Mouse (Mus musculus) brain, embryonic 14.5 days (tissue): ENCODE data around the gene Stk24. TPM values are rescaled to one million over a fixed set of nuclear protein-coding genes. Genes with fewer than 3 reads are reported as not detected.

Experiments used
- DNase-seq: peaks from one replicate; pipeline ENCODE4 v3.0.0-alpha.2; 2011; ENCODE audit warnings: low read depth
- CTCF ChIP-seq: fragments of 200-500 bp; IDR thresholded peaks from 2 replicates; pipeline ENCODE4 v1.5.1; 2012; ENCODE audit warnings: inconsistent platforms, mild to moderate bottlenecking, moderate library complexity, borderline replicate concordance; ENCODE audit not compliant: insufficient read depth, insufficient read length; ENCODE audit errors: extremely low read depth
- POLR2A ChIP-seq: fragments of 200-500 bp; IDR thresholded peaks from 2 replicates; pipeline ENCODE4 v1.6.1; 2012; ENCODE audit warnings: mild to moderate bottlenecking, inconsistent platforms, borderline replicate concordance; ENCODE audit not compliant: poor library complexity, insufficient read depth, insufficient read length, severe bottlenecking; ENCODE audit errors: extremely low read depth
- polyA plus RNA-seq: library from polyadenylated mRNA; depleted of rRNA; stranded (reverse); fragments of >200 nt; gene quantifications from 2 replicates; pipeline ENCODE4 v1.2.3, GENCODE M21; 2012

Stk24 gene
- polyA plus RNA-seq, 1 experiment: 29.7 TPM

DNA sequence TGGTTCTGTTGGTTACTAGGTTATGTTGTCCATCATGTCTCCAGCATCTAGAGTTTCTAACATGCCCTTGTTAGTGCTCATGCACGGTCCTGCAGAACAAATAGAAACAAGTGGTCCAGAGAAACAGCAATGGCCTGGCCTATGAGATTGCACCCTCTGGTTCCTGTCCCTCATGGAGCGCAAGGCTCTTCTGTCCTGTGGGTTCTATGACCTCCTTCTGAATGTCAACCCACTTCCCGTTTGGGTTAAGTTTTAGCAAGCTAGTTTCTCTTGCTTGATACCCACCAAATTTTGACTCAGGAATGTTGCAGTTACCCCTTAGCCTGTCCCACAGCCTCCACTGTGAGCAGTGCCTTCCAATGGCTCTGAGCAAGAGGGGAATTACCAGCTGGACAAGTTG lies 29.1 kb upstream of the Stk24 start:
- no peak for TF ChIP-seq POLR2A
- TF ChIP-seq CTCF: no peak

DNA sequence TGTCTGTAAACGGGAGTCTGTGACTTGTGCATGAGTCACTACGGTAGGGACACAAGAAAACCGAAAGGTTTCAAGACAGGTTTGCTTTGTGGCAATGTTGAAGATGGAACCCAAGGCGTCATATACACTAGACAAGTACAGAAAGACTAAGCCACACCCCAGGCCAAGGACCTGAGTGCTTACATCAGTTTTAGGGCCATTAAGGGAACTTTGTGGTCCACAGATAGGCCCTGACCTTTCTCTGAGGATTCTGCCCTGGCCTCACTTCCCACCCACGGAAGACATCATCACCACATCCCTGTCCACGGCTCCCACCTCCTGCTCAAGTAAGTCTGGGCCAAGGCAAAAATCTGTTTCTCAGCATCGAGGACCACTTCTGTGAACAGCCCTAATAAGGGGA lies 27.1 kb upstream of the Stk24 start:
- no peak for DNase-seq
- TF ChIP-seq POLR2A: no peak
- TF ChIP-seq CTCF: no peak

More for the DNA sequence above, 29.1 kb upstream of the Stk24 start:
- DNase-seq: no peak

DNA sequence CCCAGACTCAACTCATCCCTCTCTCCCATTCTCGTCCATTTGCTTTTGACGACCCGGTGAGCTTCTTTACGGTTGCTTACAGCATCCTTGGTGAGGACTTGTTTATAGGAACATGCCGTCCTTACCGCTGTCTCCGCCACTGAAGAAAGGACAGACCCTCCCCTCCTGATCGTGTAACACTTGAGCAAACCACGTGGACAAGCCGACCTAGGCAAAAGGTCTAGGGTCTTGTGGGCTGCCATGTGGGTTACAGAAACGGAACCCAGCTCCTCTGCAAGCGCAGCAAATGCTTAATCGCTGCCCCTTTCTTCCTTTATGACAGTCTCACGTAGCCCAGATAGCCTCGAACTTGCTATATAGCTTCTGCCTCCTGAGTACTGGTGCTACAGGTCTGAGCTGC lies 25.7 kb upstream of the Stk24 start:
- no peak for TF ChIP-seq POLR2A
- no peak for TF ChIP-seq CTCF
- no peak for DNase-seq

DNA sequence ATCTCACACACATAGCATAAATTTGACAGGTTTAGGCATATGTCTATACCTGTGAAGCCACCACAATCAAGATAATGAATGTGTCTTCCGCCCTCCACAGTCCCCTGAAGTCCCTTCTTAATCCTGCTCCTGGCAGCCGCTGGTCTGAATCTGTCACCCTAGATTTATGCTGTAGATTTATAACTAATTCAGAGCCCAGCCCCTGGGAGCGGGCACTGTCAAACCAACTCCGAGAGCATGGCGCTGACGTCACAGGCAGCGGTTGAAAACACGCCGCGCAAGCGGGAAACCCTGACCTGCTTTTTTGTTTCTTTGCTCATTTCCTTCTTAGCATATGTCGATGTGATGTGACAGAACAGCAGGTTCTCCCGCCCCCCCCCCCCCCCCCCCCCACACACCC lies 25.3 kb upstream of the Stk24 start:
- peak; percentile 62 for DNase-seq
- TF ChIP-seq CTCF (no peak), POLR2A (no peak)

DNA sequence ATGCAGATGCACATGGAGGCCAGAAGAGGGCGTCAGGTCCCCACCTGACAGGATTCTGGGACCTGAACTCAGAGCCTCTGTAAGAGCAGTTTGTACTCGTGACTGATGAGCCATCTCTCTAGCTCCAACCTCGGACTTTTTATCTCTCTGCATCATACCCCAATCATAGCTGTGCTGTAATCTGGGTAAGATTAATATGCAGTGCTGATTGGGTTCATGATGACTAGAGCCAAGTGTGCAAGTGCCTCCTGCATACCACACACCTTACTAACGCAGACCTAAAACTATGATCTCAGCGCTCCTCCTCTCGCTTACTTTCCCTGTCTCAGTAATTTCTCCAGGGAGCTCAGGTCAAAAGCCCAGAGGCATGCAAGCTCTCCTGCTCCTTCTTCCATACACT lies 19.9 kb upstream of the Stk24 start:
- DNase-seq: no peak
- TF ChIP-seq CTCF (no peak), POLR2A (no peak)

DNA sequence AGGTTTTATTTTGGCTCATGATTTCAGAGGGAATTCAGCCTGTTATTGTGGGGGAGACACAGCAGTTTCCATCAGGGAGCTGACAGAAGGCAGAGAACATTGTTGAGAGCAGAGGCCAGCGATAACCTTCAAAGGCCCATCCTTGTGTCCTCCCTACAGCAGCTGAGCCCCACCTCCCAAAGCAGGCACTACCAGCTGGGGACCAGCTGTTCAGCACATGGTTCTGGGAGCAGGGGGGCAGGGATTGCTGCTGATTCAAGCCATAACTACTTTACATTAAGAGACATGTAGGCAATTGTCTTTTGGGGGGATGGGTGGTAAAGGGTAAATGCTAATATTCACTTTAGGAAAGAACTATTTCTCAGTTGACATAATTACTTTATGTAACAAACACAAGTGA lies 17.7 kb upstream of the Stk24 start:
- TF ChIP-seq CTCF (no peak), POLR2A (no peak)

DNA sequence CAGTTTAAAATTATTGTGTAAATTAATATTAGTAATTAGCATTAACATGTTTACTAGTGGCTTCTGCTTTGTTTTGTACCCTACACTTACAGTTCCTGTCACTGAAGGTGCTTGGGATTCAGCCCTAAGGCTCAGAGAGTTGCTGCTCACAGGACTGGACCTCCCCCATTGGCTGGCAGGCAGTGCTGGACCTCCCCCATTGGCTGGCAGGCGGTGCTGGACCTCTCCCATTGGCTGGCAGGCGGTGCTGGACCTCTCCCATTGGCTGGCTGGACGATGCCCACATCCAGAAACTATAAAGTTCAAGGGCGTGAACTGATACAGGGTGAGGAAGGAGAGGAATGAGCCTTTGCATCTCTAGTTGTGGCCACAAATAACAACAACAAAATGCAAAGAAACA lies 15.3 kb upstream of the Stk24 start:
- DNase-seq: no peak
- TF ChIP-seq CTCF (no peak), POLR2A (no peak)

More for the DNA sequence above, 17.7 kb upstream of the Stk24 start:
- DNase-seq: no peak

DNA sequence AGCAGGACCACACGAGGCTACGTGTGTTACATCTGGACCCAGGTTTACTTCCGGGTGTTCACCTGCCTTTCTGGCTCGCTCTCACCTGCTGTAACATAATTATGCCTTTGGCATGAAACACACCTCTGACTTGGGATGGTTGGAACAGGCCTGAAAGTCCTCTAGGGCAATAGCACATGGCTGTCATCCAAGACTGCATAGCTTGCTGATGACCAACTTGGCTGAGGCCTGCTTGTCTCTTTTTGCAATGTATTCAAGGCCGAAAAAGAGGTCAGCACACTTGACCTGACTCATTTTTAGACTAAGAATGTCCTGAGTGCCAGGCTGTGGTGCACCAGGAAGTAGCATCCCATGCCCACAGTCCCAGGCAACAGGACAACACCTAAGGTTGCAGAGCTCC lies 12.1 kb upstream of the Stk24 start:
- TF ChIP-seq POLR2A (no peak), CTCF (no peak)
- DNase-seq: no peak

DNA sequence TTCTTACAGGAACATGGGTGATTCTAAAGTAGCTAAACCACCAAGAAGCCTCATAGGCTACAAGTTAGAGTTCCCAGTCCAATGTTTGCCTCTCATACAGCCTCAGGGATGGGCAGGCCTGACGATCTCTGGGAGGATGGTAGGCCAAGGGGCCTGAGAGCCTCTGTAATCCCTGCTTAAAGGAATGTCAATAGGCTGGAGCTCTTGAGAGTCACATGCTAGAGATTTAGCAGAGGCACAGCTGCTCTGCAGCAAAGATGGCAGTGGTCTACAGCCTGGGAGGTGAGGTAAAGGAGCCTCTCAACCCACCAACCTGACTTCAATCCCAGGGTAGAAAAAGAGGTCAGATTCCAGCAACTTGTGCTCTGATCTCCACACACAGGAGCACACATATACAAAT lies 7.9 kb upstream of the Stk24 start:
- no peak for DNase-seq
- TF ChIP-seq CTCF: no peak
- TF ChIP-seq POLR2A: no peak

DNA sequence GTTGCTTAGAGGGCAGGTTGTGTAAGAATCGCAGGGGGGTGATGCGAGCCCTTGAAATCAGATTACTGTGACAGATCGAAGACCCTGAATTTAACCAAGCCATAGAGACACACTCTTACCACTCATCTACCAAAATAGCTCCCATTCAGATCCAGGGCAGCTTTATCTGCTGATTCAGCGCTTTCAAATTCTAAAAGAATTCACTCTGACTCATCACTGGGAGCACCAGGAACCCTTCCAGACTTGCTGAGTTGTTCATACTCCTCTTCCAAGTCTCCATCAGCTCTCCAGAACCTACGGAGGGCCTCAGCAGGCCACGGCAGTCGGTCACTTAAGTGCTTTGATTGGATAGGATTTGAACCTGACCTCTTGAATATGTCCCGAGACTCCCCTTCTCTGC lies 5.6 kb upstream of the Stk24 start:
- no peak for DNase-seq
- no peak for TF ChIP-seq CTCF
- no peak for TF ChIP-seq POLR2A

DNA sequence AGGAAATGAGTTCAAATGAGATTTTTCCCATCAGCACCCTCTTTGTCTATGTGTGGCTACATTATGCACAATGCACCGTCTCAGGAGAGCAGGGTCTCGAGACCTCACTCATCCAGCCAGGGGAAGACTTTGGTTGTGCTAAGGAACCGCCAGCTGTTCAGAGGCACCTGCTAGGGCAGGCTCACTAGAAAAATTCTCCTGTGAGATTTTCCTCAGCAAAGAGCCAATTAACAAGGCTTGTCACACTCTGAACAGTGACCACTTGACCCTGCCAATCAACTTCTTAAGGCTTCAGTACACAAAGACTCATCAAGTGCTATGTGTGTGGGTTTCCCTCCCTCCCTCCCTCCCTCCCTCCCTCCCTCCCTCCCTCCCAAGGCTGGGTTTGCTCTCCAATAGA lies 4.0 kb upstream of the Stk24 start:
- DNase-seq: peak; percentile 82
- TF ChIP-seq POLR2A (no peak), CTCF (no peak)

DNA sequence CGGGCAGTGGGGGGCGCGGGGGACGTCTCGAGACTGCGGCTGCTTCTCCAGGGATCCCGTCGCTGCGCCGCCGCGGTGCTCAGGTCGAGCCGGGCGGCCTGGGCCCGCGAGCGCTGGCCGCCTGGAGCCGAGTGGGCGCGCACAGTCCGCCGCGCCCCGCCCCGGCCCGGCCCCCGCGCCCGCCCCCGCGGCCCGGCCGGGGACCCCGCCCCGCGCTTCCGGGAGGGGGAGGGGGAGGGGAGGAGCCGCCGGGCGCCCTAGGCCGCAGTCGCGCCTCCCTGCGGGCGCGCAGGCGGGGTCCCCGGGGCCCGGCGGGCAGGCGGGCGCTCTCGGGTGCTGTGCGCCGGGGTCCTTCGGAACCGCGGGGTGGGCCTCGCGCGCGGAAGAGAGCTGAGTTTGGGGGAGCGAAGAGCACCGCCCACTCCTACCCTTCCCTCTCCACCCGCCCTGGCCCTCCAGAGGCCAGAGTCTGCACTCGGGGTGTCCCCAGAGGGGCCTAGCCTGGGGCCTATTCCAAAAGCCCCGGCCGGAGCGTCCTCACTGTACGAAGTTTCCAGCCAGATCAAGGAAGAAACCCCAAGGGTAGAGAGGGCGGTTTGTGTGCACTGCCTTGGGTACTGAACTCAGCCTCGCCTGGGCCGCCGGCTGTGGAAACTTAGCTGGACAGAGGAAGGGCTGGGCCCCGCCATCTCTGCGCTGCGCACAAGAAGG lies 540 bp downstream of the Stk24 start:
- DNase-seq: peak; percentile 78
- TF ChIP-seq CTCF (no peak), POLR2A (peak; percentile 81)

DNA sequence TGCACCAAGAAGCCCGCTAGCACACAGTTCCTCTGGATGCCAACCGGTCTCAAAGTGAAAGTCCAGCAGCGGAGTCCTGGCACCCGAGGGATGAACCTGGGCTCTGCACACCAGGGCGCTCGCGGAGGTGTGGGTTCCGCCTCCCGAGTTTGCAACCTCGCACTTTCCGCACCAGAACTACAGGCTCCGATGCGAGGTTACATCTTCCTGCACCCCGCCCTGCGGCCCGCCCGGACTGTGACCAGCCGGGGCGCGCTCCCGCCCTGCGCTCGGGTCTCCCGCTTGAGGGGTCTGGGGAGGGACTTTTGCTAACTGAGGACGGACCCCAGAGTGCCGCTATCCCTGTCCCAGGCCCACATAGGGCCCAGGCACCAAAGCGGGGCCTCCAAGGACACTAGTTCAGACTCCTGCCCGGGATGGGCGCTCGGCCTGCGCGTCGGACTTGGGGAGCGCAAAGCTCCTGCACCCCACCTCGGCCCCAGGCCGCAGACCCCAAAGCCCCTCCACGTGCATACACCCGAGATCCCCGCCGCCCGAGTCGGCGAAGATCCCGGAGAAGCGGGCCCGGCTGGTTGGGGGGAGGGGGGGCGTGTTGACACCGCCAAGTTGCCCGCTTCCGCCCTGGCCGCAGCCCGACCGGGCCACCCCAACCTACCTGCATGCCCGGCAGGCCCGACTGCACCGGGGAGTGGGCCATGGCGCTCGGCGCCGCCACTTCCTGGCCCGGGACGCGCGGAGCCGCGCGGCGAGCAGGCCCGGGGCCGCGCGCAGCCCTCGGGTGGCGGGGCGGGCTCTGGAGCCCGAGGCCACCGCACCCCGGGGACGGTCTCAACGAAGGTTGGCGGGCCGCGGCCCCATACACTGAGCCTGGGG lies 1.3 kb downstream of the Stk24 start:
- TF ChIP-seq POLR2A (no peak), CTCF (no peak)
- peak; percentile 52 for DNase-seq
